Mouse (Mus musculus) myocyte (in vitro differentiated cells): ENCODE results near the gene Apod. TPM values are rescaled to one million over a fixed set of nuclear protein-coding genes. Genes with fewer than 3 reads are reported as not detected.
A peak's percentile ranks its signal among the peaks of the same experiment; 100 is the strongest.

Experiments used
- H3K27me3 ChIP-seq: one replicate; pipeline ENCODE4 v1.6.1; 2011; ENCODE audit not compliant: control insufficient read depth, insufficient read depth, insufficient read length
- H3K36me3 ChIP-seq: one replicate; pipeline ENCODE4 v1.6.1; 2011; ENCODE audit not compliant: control insufficient read depth, insufficient read depth
- H3K4me2 ChIP-seq: one replicate; pipeline ENCODE4 v1.6.1; 2011; ENCODE audit warnings: low read depth, control low read depth
- H3K4me3 ChIP-seq: one replicate; pipeline ENCODE4 v1.5.1; 2011; ENCODE audit warnings: mild to moderate bottlenecking, control low read depth, moderate library complexity
- H3K79me2 ChIP-seq: one replicate; pipeline ENCODE4 v1.6.1; 2011; ENCODE audit not compliant: control insufficient read depth, insufficient read depth
- H3ac ChIP-seq: one replicate; pipeline ENCODE4 v1.6.1; 2011; ENCODE audit not compliant: control insufficient read depth, insufficient read length
- CEBPB ChIP-seq: IDR thresholded peaks from 2 replicates; pipeline ENCODE4 v1.6.1; 2011; ENCODE audit warnings: mild to moderate bottlenecking, moderate library complexity; ENCODE audit not compliant: poor library complexity, insufficient read depth, severe bottlenecking
- E2F4 ChIP-seq: IDR thresholded peaks from one replicate; pipeline ENCODE4 v1.6.1; 2011; ENCODE audit warnings: mild to moderate bottlenecking, control low read depth, moderate library complexity; ENCODE audit not compliant: insufficient read depth
- MAX ChIP-seq: IDR thresholded peaks from one replicate; pipeline ENCODE4 v1.6.1; 2011; ENCODE audit warnings: low read depth, mild to moderate bottlenecking, control low read depth
- MYOD1 ChIP-seq, 3 experiments: IDR thresholded peaks; one replicate each; pipeline ENCODE4 v1.6.1; 2011; ENCODE audit warnings: control low read depth in 2 of 3, low read depth in 2 of 3, mild to moderate bottlenecking in 2 of 3, moderate library complexity in 1 of 3; ENCODE audit not compliant: insufficient read length in 2 of 3, control insufficient read depth in 1 of 3
- MYOG ChIP-seq, 3 experiments: IDR thresholded peaks; one replicate each; pipeline ENCODE4 v1.6.1; 2011; ENCODE audit warnings: control low read depth in 2 of 3, low read depth in 2 of 3, mild to moderate bottlenecking in 2 of 3; ENCODE audit not compliant: insufficient read length in 2 of 3, control insufficient read depth in 1 of 3, insufficient read depth in 1 of 3
- POLR2A ChIP-seq: IDR thresholded peaks from one replicate; pipeline ENCODE4 v1.6.1; 2011; ENCODE audit warnings: low read depth, mild to moderate bottlenecking, control low read depth, moderate library complexity; ENCODE audit not compliant: insufficient read length
- POLR2AphosphoS2 ChIP-seq: IDR thresholded peaks from one replicate; pipeline ENCODE4 v1.6.1; 2011; ENCODE audit warnings: low read depth, control low read depth; ENCODE audit not compliant: insufficient read length
- REST ChIP-seq: IDR thresholded peaks from one replicate; pipeline ENCODE4 v1.6.1; 2011; ENCODE audit warnings: mild to moderate bottlenecking, control low read depth, moderate library complexity; ENCODE audit not compliant: insufficient read depth, insufficient read length
- SRF ChIP-seq: IDR thresholded peaks from one replicate; pipeline ENCODE4 v1.6.1; 2011; ENCODE audit warnings: low read depth; ENCODE audit not compliant: control insufficient read depth, insufficient read length
- TCF12 ChIP-seq: IDR thresholded peaks from one replicate; pipeline ENCODE4 v1.6.1; 2011; ENCODE audit warnings: mild to moderate bottlenecking, control low read depth; ENCODE audit not compliant: poor library complexity, insufficient read depth, severe bottlenecking
- TCF3 ChIP-seq: IDR thresholded peaks from one replicate; pipeline ENCODE4 v1.6.1; 2011; ENCODE audit warnings: low read depth, control low read depth; ENCODE audit not compliant: insufficient read length
- USF1 ChIP-seq: IDR thresholded peaks from one replicate; pipeline ENCODE4 v1.6.1; 2011; ENCODE audit warnings: low read depth, mild to moderate bottlenecking, control low read depth, moderate library complexity
- polyA plus RNA-seq: library from polyadenylated mRNA; unstranded; fragments of >200 nt; fragmentation: generic; extraction: Trizol; gene quantifications from one replicate; pipeline ENCODE4 v1.2.1, GENCODE M21; 2012; ENCODE audit warnings: missing spikeins

Apod gene
- polyA plus RNA-seq, 1 experiment = 1.2 TPM

- no peak overlapping the region for H3K4me3 ChIP-seq
- no peaks in the 10 kb centered on the region for H3K79me2 ChIP-seq
- no peaks in the 10 kb centered on the region for H3K36me3 ChIP-seq
- peaks cover 5% of the 10 kb centered on the region for H3K27me3 ChIP-seq
- H3K4me2 ChIP-seq = no peak overlapping the region
- no peak overlapping the region for H3ac ChIP-seq
- no peak for TF ChIP-seq TCF12
- TF ChIP-seq MYOG (IDR thresholded peaks at IDR 0.05; ENCODE audit: control insufficient read depth in 1 of 3, insufficient read depth in 1 of 3, insufficient read length in 2 of 3, low read depth in 2 of 3) = peak in 1 of 3 experiments; percentile 12
- no peak for TF ChIP-seq CEBPB
- TF ChIP-seq POLR2AphosphoS2 = no peak
- TF ChIP-seq USF1 = no peak
- peak in 1 of 3 experiments; percentile 57 for TF ChIP-seq MYOD1 (IDR thresholded peaks at IDR 0.05; ENCODE audit: control insufficient read depth in 1 of 3, insufficient read length in 2 of 3, low read depth in 2 of 3)
- TF ChIP-seq REST = no peak
- no peak for TF ChIP-seq TCF3
- TF ChIP-seq POLR2A = no peak
Measured at GRCm38 (mm10) chr16:31355882-31356281, 41.3 kb upstream of the Apod start.

DNA sequence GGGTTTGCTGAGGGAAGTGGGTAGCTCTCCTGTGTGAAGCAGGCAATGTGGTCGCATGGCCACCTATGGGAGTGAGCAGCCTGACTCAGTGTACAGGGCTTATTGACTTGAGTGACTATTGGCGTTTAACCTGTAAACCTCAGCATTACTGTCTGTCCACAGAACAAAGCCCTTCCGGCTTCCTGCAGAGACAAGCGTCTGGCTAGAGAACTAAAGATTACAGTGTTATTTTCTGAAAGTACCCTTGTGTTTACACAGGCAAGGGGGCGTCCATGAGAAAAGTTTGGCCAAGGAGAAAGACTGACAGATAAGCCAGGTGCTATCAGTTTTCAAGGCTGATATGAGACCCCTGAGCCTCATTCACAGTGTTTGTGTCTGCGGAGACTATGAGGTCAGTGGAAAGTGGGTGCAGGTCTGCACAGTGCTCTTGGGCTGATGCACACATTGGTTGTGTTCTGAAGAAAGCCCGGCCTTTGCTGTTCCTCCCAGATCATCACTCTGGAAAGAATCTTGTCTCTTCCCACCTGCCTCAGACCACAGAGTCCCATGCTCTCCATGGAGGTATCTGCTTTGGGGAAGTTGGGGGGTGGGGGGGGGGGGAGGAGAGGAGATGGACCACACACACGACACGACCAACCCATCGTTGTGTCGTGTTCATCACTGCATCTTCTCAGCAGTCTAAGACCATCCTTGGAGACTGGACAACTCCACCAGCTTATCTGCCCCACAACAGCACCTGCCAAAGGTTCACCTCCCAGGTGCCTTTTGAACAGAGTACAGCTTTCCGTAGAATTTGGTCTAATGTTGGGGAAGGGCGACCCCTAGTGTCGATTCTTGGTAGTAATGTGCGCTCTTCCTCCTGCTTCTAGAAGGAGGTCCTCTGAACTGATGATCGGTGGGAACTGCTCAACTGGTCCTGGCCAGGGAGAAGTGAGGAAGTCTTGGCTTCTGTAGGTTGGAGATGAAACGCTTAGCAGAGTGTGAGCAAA is 40.0 kb upstream of the Apod start:
- Histone ChIP-seq H3K4me3 (no peak overlapping the region), H3ac (no peak overlapping the region), H3K79me2 (no peaks in the 10 kb centered on the region), H3K27me3 (peaks cover 5% of the 10 kb centered on the region), H3K4me2 (peak overlapping the region; percentile 24), H3K36me3 (no peaks in the 10 kb centered on the region)
- TF ChIP-seq TCF12 (no peak), E2F4 (no peak), POLR2A (no peak), USF1 (no peak), SRF (no peak), TCF3 (no peak), MAX (no peak), POLR2AphosphoS2 (no peak), MYOD1 (IDR thresholded peaks at IDR 0.05; ENCODE audit: control insufficient read depth in 1 of 3, insufficient read length in 2 of 3, low read depth in 2 of 3) (no peak), REST (no peak)

DNA sequence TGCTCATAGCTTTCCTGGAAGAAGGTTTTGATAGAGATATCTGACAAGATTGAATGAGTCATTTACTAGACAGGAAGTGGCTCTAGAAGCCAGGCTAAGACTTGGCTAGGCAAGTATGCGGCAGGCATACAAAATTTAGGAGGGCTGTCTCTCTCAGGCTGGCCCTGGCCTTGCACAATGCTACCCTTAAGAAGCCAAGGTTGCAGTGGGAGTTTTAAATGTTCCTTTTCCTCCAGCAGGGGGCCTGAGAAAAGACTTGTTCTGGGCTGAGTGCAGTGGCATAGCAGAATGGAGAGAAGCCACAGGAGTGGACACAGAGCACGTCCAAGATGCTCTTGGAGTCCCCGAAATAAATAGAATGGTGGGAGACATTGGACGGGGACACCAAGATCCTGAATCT is 38.4 kb upstream of the Apod start:
- H3K4me2 ChIP-seq = no peak overlapping the region
- H3ac ChIP-seq = no peak overlapping the region
- H3K36me3 ChIP-seq = no peaks in the 10 kb centered on the region
- peaks cover 5% of the 10 kb centered on the region for H3K27me3 ChIP-seq
- H3K79me2 ChIP-seq = no peaks in the 10 kb centered on the region
- TF ChIP-seq E2F4 (no peak), TCF3 (no peak), REST (no peak), POLR2A (no peak), USF1 (no peak), TCF12 (no peak), MAX (no peak), CEBPB (no peak), MYOD1 (IDR thresholded peaks at IDR 0.05; ENCODE audit: control insufficient read depth in 1 of 3, insufficient read length in 2 of 3, low read depth in 2 of 3) (no peak), POLR2AphosphoS2 (no peak), MYOG (IDR thresholded peaks at IDR 0.05; ENCODE audit: control insufficient read depth in 1 of 3, insufficient read depth in 1 of 3, insufficient read length in 2 of 3, low read depth in 2 of 3) (no peak), SRF (no peak)
- H3K4me3 ChIP-seq = no peak overlapping the region

GRCm38 (mm10) chr16:31347581-31347980 is 33.0 kb upstream of the Apod start:
- Histone ChIP-seq H3ac (no peak overlapping the region), H3K36me3 (no peaks in the 10 kb centered on the region), H3K4me2 (peak overlapping the region; percentile 42), H3K79me2 (no peaks in the 10 kb centered on the region), H3K4me3 (no peak overlapping the region), H3K27me3 (no peaks in the 10 kb centered on the region)
- TF ChIP-seq TCF12 (no peak), CEBPB (no peak), MAX (no peak), USF1 (no peak), REST (no peak)

DNA sequence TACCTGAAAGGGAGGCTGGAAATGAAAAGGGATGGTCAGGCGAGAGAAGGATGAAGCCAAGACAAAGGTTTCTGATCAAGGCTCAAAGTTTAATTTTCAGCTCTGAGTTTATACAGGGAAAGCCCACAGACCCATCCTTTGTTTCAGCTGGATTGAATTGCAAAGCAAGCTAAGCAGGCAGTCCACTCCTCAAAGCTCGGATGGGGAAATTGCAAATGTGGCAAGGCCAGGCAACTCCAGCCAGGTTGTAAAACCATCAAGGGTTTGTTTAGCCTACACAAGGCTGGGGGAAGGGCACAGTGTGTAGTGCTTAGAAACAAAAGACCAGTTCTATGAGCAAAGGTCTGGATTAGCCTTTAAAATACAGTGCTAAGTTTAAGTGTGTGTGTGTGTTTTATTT is 28.4 kb upstream of the Apod start:
- TF ChIP-seq TCF12 (no peak), MAX (no peak), MYOD1 (IDR thresholded peaks at IDR 0.05; ENCODE audit: control insufficient read depth in 1 of 3, insufficient read length in 2 of 3, low read depth in 2 of 3) (no peak), POLR2A (no peak), POLR2AphosphoS2 (no peak), CEBPB (no peak), REST (no peak), SRF (no peak), E2F4 (no peak), TCF3 (no peak), USF1 (no peak), MYOG (IDR thresholded peaks at IDR 0.05; ENCODE audit: control insufficient read depth in 1 of 3, insufficient read depth in 1 of 3, insufficient read length in 2 of 3, low read depth in 2 of 3) (no peak)

More for the DNA sequence above, 28.4 kb upstream of the Apod start:
- Histone ChIP-seq H3K36me3 (no peaks in the 10 kb centered on the region), H3K4me2 (no peak overlapping the region), H3K79me2 (no peaks in the 10 kb centered on the region), H3K4me3 (no peak overlapping the region), H3ac (no peak overlapping the region), H3K27me3 (no peaks in the 10 kb centered on the region)
